Mouse (Mus musculus): ENCODE measurements around the gene Pcdh9. TPM values are rescaled to one million over a fixed set of nuclear protein-coding genes. Genes with fewer than 3 reads are reported as not detected.
A peak's percentile ranks its signal among the peaks of the same experiment; 100 is the strongest.

The Pcdh9 gene
- polyA plus RNA-seq, 1 experiment from 2014 or later: 50.9 TPM

GRCm38 (mm10) chr14:93887066-93887465, 3.4 kb downstream of the Pcdh9 start:
- Histone ChIP-seq H3K27me3 (ENCODE audit: control insufficient read depth, insufficient read depth, low read length) (no peaks in the 10 kb centered on the region), H3K36me3 (ENCODE audit: control insufficient read depth, insufficient read depth, low read length) (no peaks in the 10 kb centered on the region), H3K4me1 (replicated peaks; ENCODE audit: control insufficient read depth, insufficient read depth, low read length) (no peaks in the 10 kb centered on the region), H3K9ac (ENCODE audit: low read depth, low read length) (no peak overlapping the region), H3K9me3 (ENCODE audit: control insufficient read depth, low read length) (no peaks in the 10 kb centered on the region), H3K4me3 (ENCODE audit: low read depth, low read length) (peak overlapping the region; percentile 10; the same call in 1 of the 2 replicates), H3K27ac (ENCODE audit: low read depth, low read length) (no peak overlapping the region), H3K4me2 (replicated peaks; ENCODE audit: low read depth, low read length) (no peak overlapping the region)
- 76% methylated on average over 7 of the region's 7 CpGs for WGBS
- DNase-seq (ENCODE audit: low spot score) (no peak), ATAC-seq (ENCODE audit: low FRiP score) (no peak)

- no peak overlapping the region for H3K9ac ChIP-seq (ENCODE audit: low read depth, low read length)
- H3K4me2 ChIP-seq (replicated peaks; ENCODE audit: low read depth, low read length): no peak overlapping the region
- 80% methylated on average over 11 of the region's 11 CpGs for WGBS
- no peak for DNase-seq (ENCODE audit: low spot score)
- H3K27me3 ChIP-seq (ENCODE audit: control insufficient read depth, insufficient read depth, low read length): no peaks in the 10 kb centered on the region
- no peak overlapping the region for H3K4me3 ChIP-seq (ENCODE audit: low read depth, low read length)
- no peaks in the 10 kb centered on the region for H3K9me3 ChIP-seq (ENCODE audit: control insufficient read depth, low read length)
- H3K4me1 ChIP-seq (replicated peaks; ENCODE audit: control insufficient read depth, insufficient read depth, low read length): no peaks in the 10 kb centered on the region
- H3K36me3 ChIP-seq (ENCODE audit: control insufficient read depth, insufficient read depth, low read length): no peaks in the 10 kb centered on the region
- ATAC-seq (ENCODE audit: low FRiP score): no peak
- H3K27ac ChIP-seq (ENCODE audit: low read depth, low read length): no peak overlapping the region
These were observed 4.9 kb downstream of the Pcdh9 start for GRCm38 (mm10) chr14:93885551-93886084.

GRCm38 (mm10) chr14:93884467-93884866, 6.0 kb downstream of the Pcdh9 start:
- ATAC-seq (ENCODE audit: low FRiP score): peak; percentile 82
- H3K4me2 ChIP-seq (replicated peaks; ENCODE audit: low read depth, low read length): no peak overlapping the region

GRCm38 (mm10) chr14:93880071-93880470, 10.4 kb downstream of the Pcdh9 start:
- ATAC-seq (ENCODE audit: low FRiP score) (no peak), DNase-seq (ENCODE audit: low spot score) (no peak)
- Histone ChIP-seq H3K9me3 (ENCODE audit: control insufficient read depth, low read length) (no peaks in the 10 kb centered on the region), H3K27me3 (ENCODE audit: control insufficient read depth, insufficient read depth, low read length) (no peaks in the 10 kb centered on the region), H3K27ac (ENCODE audit: low read depth, low read length) (no peak overlapping the region), H3K9ac (ENCODE audit: low read depth, low read length) (no peak overlapping the region), H3K36me3 (ENCODE audit: control insufficient read depth, insufficient read depth, low read length) (no peaks in the 10 kb centered on the region), H3K4me1 (replicated peaks; ENCODE audit: control insufficient read depth, insufficient read depth, low read length) (no peaks in the 10 kb centered on the region), H3K4me3 (ENCODE audit: low read depth, low read length) (no peak overlapping the region), H3K4me2 (replicated peaks; ENCODE audit: low read depth, low read length) (no peak overlapping the region)
- 94% methylated on average over 1 of the region's 1 CpGs for WGBS

More at GRCm38 (mm10) chr14:93884467-93884866, 6.0 kb downstream of the Pcdh9 start:
- WGBS: 8% methylated on average over 2 of the region's 2 CpGs
- H3K36me3 ChIP-seq (ENCODE audit: control insufficient read depth, insufficient read depth, low read length): no peaks in the 10 kb centered on the region
- H3K9ac ChIP-seq (ENCODE audit: low read depth, low read length): no peak overlapping the region
- H3K4me1 ChIP-seq (replicated peaks; ENCODE audit: control insufficient read depth, insufficient read depth, low read length): no peaks in the 10 kb centered on the region
- no peaks in the 10 kb centered on the region for H3K27me3 ChIP-seq (ENCODE audit: control insufficient read depth, insufficient read depth, low read length)
- no peaks in the 10 kb centered on the region for H3K9me3 ChIP-seq (ENCODE audit: control insufficient read depth, low read length)
- DNase-seq (ENCODE audit: low spot score): peak; percentile 79
- H3K4me3 ChIP-seq (ENCODE audit: low read depth, low read length): no peak overlapping the region
- H3K27ac ChIP-seq (ENCODE audit: low read depth, low read length): no peak overlapping the region

GRCm38 (mm10) chr14:93875968-93876367, 14.5 kb downstream of the Pcdh9 start:
- H3K4me1 ChIP-seq (replicated peaks; ENCODE audit: control insufficient read depth, insufficient read depth, low read length): no peaks in the 10 kb centered on the region
- H3K36me3 ChIP-seq (ENCODE audit: control insufficient read depth, insufficient read depth, low read length): no peaks in the 10 kb centered on the region
- H3K4me2 ChIP-seq (replicated peaks; ENCODE audit: low read depth, low read length): no peak overlapping the region
- 87% methylated on average over 1 of the region's 1 CpGs for WGBS
- no peaks in the 10 kb centered on the region for H3K27me3 ChIP-seq (ENCODE audit: control insufficient read depth, insufficient read depth, low read length)
- H3K9ac ChIP-seq (ENCODE audit: low read depth, low read length): no peak overlapping the region
- no peaks in the 10 kb centered on the region for H3K9me3 ChIP-seq (ENCODE audit: control insufficient read depth, low read length)
- no peak overlapping the region for H3K4me3 ChIP-seq (ENCODE audit: low read depth, low read length)
- ATAC-seq (ENCODE audit: low FRiP score) (no peak), DNase-seq (ENCODE audit: low spot score) (no peak)
- no peak overlapping the region for H3K27ac ChIP-seq (ENCODE audit: low read depth, low read length)

GRCm38 (mm10) chr14:93868211-93868610, 22.3 kb downstream of the Pcdh9 start:
- no peak overlapping the region for H3K27ac ChIP-seq (ENCODE audit: low read depth, low read length)
- H3K4me1 ChIP-seq (replicated peaks; ENCODE audit: control insufficient read depth, insufficient read depth, low read length): no peaks in the 10 kb centered on the region
- no peaks in the 10 kb centered on the region for H3K36me3 ChIP-seq (ENCODE audit: control insufficient read depth, insufficient read depth, low read length)

GRCm38 (mm10) chr14:93858069-93858468, 32.4 kb downstream of the Pcdh9 start:
- 83% methylated on average over 3 of the region's 3 CpGs for WGBS

More at GRCm38 (mm10) chr14:93868211-93868610, 22.3 kb downstream of the Pcdh9 start:
- H3K9me3 ChIP-seq (ENCODE audit: control insufficient read depth, low read length): no peaks in the 10 kb centered on the region
- H3K27me3 ChIP-seq (ENCODE audit: control insufficient read depth, insufficient read depth, low read length): no peaks in the 10 kb centered on the region
- H3K4me2 ChIP-seq (replicated peaks; ENCODE audit: low read depth, low read length): no peak overlapping the region
- ATAC-seq (ENCODE audit: low FRiP score) (no peak), DNase-seq (ENCODE audit: low spot score) (no peak)
- H3K9ac ChIP-seq (ENCODE audit: low read depth, low read length): no peak overlapping the region
- H3K4me3 ChIP-seq (ENCODE audit: low read depth, low read length): no peak overlapping the region

GRCm38 (mm10) chr14:93846091-93846677, 44.3 kb downstream of the Pcdh9 start:
- DNase-seq (ENCODE audit: low spot score) (peak; percentile 7), ATAC-seq (ENCODE audit: low FRiP score) (no peak)
- H3K9me3 ChIP-seq (ENCODE audit: control insufficient read depth, low read length): no peaks in the 10 kb centered on the region
- 45% methylated on average over 1 of the region's 1 CpGs for WGBS
- no peak overlapping the region for H3K4me3 ChIP-seq (ENCODE audit: low read depth, low read length)
- no peak overlapping the region for H3K27ac ChIP-seq (ENCODE audit: low read depth, low read length)
- H3K4me1 ChIP-seq (replicated peaks; ENCODE audit: control insufficient read depth, insufficient read depth, low read length): no peaks in the 10 kb centered on the region
- H3K27me3 ChIP-seq (ENCODE audit: control insufficient read depth, insufficient read depth, low read length): no peaks in the 10 kb centered on the region
- H3K9ac ChIP-seq (ENCODE audit: low read depth, low read length): no peak overlapping the region
- H3K4me2 ChIP-seq (replicated peaks; ENCODE audit: low read depth, low read length): no peak overlapping the region
- H3K36me3 ChIP-seq (ENCODE audit: control insufficient read depth, insufficient read depth, low read length): no peaks in the 10 kb centered on the region

More at GRCm38 (mm10) chr14:93858069-93858468, 32.4 kb downstream of the Pcdh9 start:
- H3K27me3 ChIP-seq (ENCODE audit: control insufficient read depth, insufficient read depth, low read length): no peaks in the 10 kb centered on the region
- no peak overlapping the region for H3K4me3 ChIP-seq (ENCODE audit: low read depth, low read length)
- no peak overlapping the region for H3K27ac ChIP-seq (ENCODE audit: low read depth, low read length)
- no peaks in the 10 kb centered on the region for H3K4me1 ChIP-seq (replicated peaks; ENCODE audit: control insufficient read depth, insufficient read depth, low read length)
- DNase-seq (ENCODE audit: low spot score) (no peak), ATAC-seq (ENCODE audit: low FRiP score) (no peak)
- no peak overlapping the region for H3K4me2 ChIP-seq (replicated peaks; ENCODE audit: low read depth, low read length)
- H3K9ac ChIP-seq (ENCODE audit: low read depth, low read length): no peak overlapping the region
- H3K36me3 ChIP-seq (ENCODE audit: control insufficient read depth, insufficient read depth, low read length): no peaks in the 10 kb centered on the region
- no peaks in the 10 kb centered on the region for H3K9me3 ChIP-seq (ENCODE audit: control insufficient read depth, low read length)

GRCm38 (mm10) chr14:93842686-93843288, 47.7 kb downstream of the Pcdh9 start:
- 54% methylated on average over 3 of the region's 3 CpGs for WGBS
- no peak overlapping the region for H3K4me2 ChIP-seq (replicated peaks; ENCODE audit: low read depth, low read length)
- no peak overlapping the region for H3K9ac ChIP-seq (ENCODE audit: low read depth, low read length)
- no peaks in the 10 kb centered on the region for H3K9me3 ChIP-seq (ENCODE audit: control insufficient read depth, low read length)
- no peaks in the 10 kb centered on the region for H3K4me1 ChIP-seq (replicated peaks; ENCODE audit: control insufficient read depth, insufficient read depth, low read length)
- no peaks in the 10 kb centered on the region for H3K36me3 ChIP-seq (ENCODE audit: control insufficient read depth, insufficient read depth, low read length)
- no peaks in the 10 kb centered on the region for H3K27me3 ChIP-seq (ENCODE audit: control insufficient read depth, insufficient read depth, low read length)
- no peak overlapping the region for H3K4me3 ChIP-seq (ENCODE audit: low read depth, low read length)
- no peak overlapping the region for H3K27ac ChIP-seq (ENCODE audit: low read depth, low read length)
- ATAC-seq (ENCODE audit: low FRiP score) (peak; percentile 75), DNase-seq (ENCODE audit: low spot score) (no peak)

Measured in hindbrain, embryonic 11.5 days (tissue).